Mouse (Mus musculus) liver, embryonic 15.5 days (tissue): ENCODE results near the gene Il34. TPM values are rescaled to one million over a fixed set of nuclear protein-coding genes. Genes with fewer than 3 reads are reported as not detected.

ENCODE experiments used
- ATAC-seq: fragments of 200-750 bp; cut with Nextera tagmentation; 2 replicates; pipeline ENCODE4 v1.8.0; 2017; ENCODE audit warnings: moderate number of reproducible peaks, mild to moderate bottlenecking, moderate library complexity; ENCODE audit not compliant: insufficient read depth
- H3K27ac ChIP-seq: fragments of 300-500 bp; sonication (generic); replicated peaks from 2 replicates; pipeline ENCODE4 v1.5.1; 2015; ENCODE audit warnings: mild to moderate bottlenecking, inconsistent platforms
- H3K27me3 ChIP-seq: fragments of 300-500 bp; sonication (generic); 2 replicates; pipeline ENCODE4 v1.6.1; 2015; ENCODE audit warnings: mild to moderate bottlenecking, inconsistent platforms
- H3K36me3 ChIP-seq: fragments of 300-500 bp; sonication (generic); replicated peaks from 2 replicates; pipeline ENCODE4 v1.6.1; 2015; ENCODE audit warnings: moderate library complexity, mild to moderate bottlenecking, inconsistent platforms
- H3K4me1 ChIP-seq: fragments of 300-500 bp; sonication (generic); replicated peaks from 2 replicates; pipeline ENCODE4 v1.6.1; 2015; ENCODE audit warnings: inconsistent platforms
- H3K4me2 ChIP-seq: fragments of 300-500 bp; sonication (generic); 2 replicates; pipeline ENCODE4 v1.6.1; 2015; ENCODE audit warnings: moderate library complexity, mild to moderate bottlenecking, inconsistent platforms
- H3K4me3 ChIP-seq: fragments of 300-500 bp; sonication (generic); replicated peaks from 2 replicates; pipeline ENCODE4 v1.5.1; 2015; ENCODE audit warnings: mild to moderate bottlenecking, inconsistent platforms
- H3K9ac ChIP-seq: fragments of 300-500 bp; sonication (generic); 2 replicates; pipeline ENCODE4 v1.6.1; 2015; ENCODE audit warnings: moderate library complexity, mild to moderate bottlenecking, inconsistent platforms
- H3K9me3 ChIP-seq: fragments of 300-500 bp; sonication (generic); replicated peaks from 2 replicates; pipeline ENCODE4 v1.6.1; 2016; ENCODE audit warnings: inconsistent platforms
- WGBS: fragments of 180-500 bp; shearing (Covaris S2); methylation state at CpG from one replicate; pipeline ENCODE4 v1.1.7; 2015; ENCODE audit warnings: mixed read lengths; ENCODE audit not compliant: insufficient replicate concordance; 5-methylcytosine and 5-hydroxymethylcytosine counted together
- polyA plus RNA-seq: library from polyadenylated mRNA; unstranded; fragments of >200 nt; fragmentation: Nextera tagmentation; extraction: Ambion mirVana; gene quantifications from 2 replicates; pipeline ENCODE4 v1.2.1, GENCODE M21; 2015

Il34 gene
- polyA plus RNA-seq, 1 experiment from 2014 or later, result 0.23 TPM

GRCm38 (mm10) chr8:110810481-110811065 lies 4.8 kb upstream of the Il34 start:
- 86% methylated on average over 7 of the region's 7 CpGs for WGBS
- H3K4me1 ChIP-seq, result no peaks in the 10 kb centered on the region
- no peak overlapping the region for H3K27ac ChIP-seq
- no peak for ATAC-seq
- H3K4me3 ChIP-seq, result no peak overlapping the region
- no peaks in the 10 kb centered on the region for H3K9me3 ChIP-seq
- H3K9ac ChIP-seq, result no peak overlapping the region
- H3K4me2 ChIP-seq, result no peak overlapping the region
- peaks cover 68% of the 10 kb centered on the region for H3K36me3 ChIP-seq
- no peaks in the 10 kb centered on the region for H3K27me3 ChIP-seq

DNA sequence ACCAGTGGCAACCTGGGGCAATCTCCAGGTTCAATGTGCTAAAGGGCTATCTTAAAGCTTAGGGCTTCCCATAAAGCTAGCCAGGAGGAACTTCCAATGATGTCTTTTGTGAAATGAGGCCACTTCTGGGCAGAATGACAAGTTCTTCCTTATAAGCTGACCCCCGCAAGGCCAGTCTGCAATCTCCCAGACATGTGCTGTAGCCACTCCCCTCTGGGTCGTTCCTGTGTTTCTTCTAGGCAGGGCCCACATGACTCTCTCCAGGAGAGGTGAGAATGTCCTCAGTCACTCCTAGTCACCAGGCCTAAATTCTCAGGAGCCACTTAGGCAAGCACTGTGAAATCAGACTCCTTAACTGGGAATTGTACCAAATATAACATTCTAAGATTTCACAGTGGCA lies 4.1 kb upstream of the Il34 start:
- Histone ChIP-seq H3K4me2 (no peak overlapping the region), H3K36me3 (peaks cover 61% of the 10 kb centered on the region), H3K9ac (no peak overlapping the region), H3K9me3 (no peaks in the 10 kb centered on the region), H3K4me1 (no peaks in the 10 kb centered on the region), H3K27me3 (no peaks in the 10 kb centered on the region), H3K27ac (no peak overlapping the region), H3K4me3 (no peak overlapping the region)
- no peak for ATAC-seq
- 47% methylated on average over 2 of the region's 2 CpGs for WGBS

- Histone ChIP-seq H3K27ac (no peak overlapping the region), H3K9me3 (no peaks in the 10 kb centered on the region), H3K4me2 (no peak overlapping the region), H3K4me1 (no peaks in the 10 kb centered on the region), H3K9ac (no peak overlapping the region), H3K4me3 (no peak overlapping the region), H3K27me3 (no peaks in the 10 kb centered on the region), H3K36me3 (peaks cover 50% of the 10 kb centered on the region)
- WGBS, result 62% methylated on average over 13 of the region's 13 CpGs
- ATAC-seq, result no peak
Measured at GRCm38 (mm10) chr8:110808495-110809472, 3.1 kb upstream of the Il34 start.

DNA sequence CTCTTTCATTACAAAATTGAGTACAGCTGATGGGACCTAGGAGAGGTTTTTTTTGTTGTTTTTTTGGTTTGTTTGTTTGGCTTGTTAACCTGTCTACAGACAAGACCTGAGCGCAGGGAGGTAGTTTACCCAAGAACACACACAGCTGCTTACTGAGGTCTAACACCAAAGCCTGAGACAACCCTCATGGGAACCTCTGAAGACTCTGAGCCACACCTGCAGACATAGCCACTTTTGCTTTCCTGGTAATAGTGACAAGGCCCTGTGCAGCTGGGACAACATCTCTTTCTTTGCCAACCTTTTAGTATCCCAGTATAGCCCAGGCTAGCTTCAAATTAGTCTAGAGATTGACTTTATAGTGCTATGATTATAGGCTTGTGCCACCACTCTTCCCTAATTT lies 422 bp upstream of the Il34 start:
- Histone ChIP-seq H3K9ac (no peak overlapping the region), H3K27ac (no peak overlapping the region), H3K4me3 (no peak overlapping the region), H3K27me3 (no peaks in the 10 kb centered on the region), H3K4me1 (no peaks in the 10 kb centered on the region), H3K36me3 (peaks cover 24% of the 10 kb centered on the region), H3K4me2 (no peak overlapping the region), H3K9me3 (no peaks in the 10 kb centered on the region)
- no peak for ATAC-seq
- WGBS, result 58% methylated on average over 1 of the region's 1 CpGs

DNA sequence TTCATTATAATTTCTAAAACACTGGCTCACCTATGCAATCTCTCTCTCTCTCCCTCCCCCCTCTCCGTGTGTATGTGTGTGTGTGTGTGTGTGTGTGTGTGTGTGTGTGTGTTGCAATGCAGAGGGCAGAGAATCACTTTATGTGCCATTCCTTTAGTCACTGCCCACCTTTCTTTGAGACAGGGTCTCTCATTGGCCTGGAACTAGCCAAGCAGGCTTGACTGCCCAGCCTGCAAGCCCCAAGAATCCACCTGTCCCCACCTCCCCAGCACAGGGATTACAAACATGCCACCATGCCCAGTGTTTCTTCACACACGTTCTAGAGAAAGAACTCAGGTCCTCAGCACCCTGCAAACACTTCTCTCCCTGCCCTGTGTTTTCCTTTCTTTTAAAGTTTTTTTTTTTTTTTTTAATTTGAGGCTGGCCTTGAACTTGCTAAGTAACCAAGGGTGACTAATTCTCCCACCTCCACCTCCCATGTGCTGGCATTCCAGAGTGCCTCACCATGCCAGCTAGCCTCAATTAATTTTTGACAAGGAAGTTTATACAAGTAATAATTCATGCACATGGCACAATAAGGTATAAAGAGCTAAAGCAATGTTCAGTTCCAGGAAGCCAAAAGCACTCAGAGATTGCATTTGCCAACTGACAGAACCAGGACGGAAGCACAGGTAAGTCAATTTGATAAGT lies 754 bp downstream of the Il34 start:
- Histone ChIP-seq H3K36me3 (peaks cover 12% of the 10 kb centered on the region), H3K4me3 (no peak overlapping the region), H3K27me3 (no peaks in the 10 kb centered on the region), H3K9me3 (no peaks in the 10 kb centered on the region), H3K4me1 (no peaks in the 10 kb centered on the region), H3K4me2 (no peak overlapping the region), H3K27ac (no peak overlapping the region), H3K9ac (no peak overlapping the region)
- ATAC-seq, result no peak
- WGBS, result 42% methylated on average over 3 of the region's 3 CpGs

GRCm38 (mm10) chr8:110803856-110804255 lies 1.9 kb downstream of the Il34 start:
- Histone ChIP-seq H3K4me1 (no peaks in the 10 kb centered on the region), H3K27ac (no peak overlapping the region), H3K9ac (no peak overlapping the region), H3K4me3 (no peak overlapping the region), H3K4me2 (no peak overlapping the region), H3K27me3 (no peaks in the 10 kb centered on the region), H3K36me3 (peaks cover 1% of the 10 kb centered on the region), H3K9me3 (no peaks in the 10 kb centered on the region)
- WGBS, result 68% methylated on average over 9 of the region's 9 CpGs
- ATAC-seq, result no peak

DNA sequence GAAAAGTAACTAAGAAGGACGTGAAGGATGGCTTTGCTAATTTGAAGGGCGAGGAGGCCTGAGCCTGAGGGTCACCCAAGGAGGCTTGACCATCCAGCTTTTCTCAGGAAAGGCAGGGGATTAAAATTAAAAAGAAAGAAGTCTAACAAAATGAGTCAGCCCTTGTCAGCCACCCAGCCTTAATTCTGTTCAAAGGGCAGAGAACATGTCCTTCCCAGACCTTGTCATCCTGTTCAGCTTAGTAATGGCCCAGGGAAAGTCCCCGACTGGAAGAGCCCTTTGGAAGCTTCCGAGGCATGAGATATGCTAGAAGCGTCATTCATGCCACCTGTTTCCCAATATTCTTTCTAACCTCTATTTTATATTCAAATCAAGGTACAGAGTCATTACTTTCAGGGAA lies 2.7 kb downstream of the Il34 start:
- no peaks in the 10 kb centered on the region for H3K27me3 ChIP-seq
- H3K27ac ChIP-seq, result no peak overlapping the region
- no peak overlapping the region for H3K4me3 ChIP-seq
- H3K4me1 ChIP-seq, result no peaks in the 10 kb centered on the region
- H3K4me2 ChIP-seq, result no peak overlapping the region
- H3K9ac ChIP-seq, result no peak overlapping the region
- no peaks in the 10 kb centered on the region for H3K36me3 ChIP-seq
- no peak for ATAC-seq
- WGBS, result 73% methylated on average over 5 of the region's 5 CpGs
- H3K9me3 ChIP-seq, result no peaks in the 10 kb centered on the region

GRCm38 (mm10) chr8:110797086-110797485 lies 8.6 kb downstream of the Il34 start:
- 79% methylated on average over 8 of the region's 8 CpGs for WGBS
- ATAC-seq, result no peak
- Histone ChIP-seq H3K27me3 (no peaks in the 10 kb centered on the region), H3K9ac (no peak overlapping the region), H3K9me3 (no peaks in the 10 kb centered on the region), H3K27ac (no peak overlapping the region), H3K4me1 (peaks cover 5% of the 10 kb centered on the region; the same call in 1 of the 2 replicates), H3K4me3 (no peak overlapping the region), H3K36me3 (no peaks in the 10 kb centered on the region), H3K4me2 (no peak overlapping the region)

- 0 out of 2 replicates have a peak, but pooled peaks cover under 1% of the 10 kb centered on the region for H3K27me3 ChIP-seq
- no peak overlapping the region for H3K4me3 ChIP-seq
- peaks cover 5% of the 10 kb centered on the region; the same call in 1 of the 2 replicates for H3K4me1 ChIP-seq
- no peak overlapping the region for H3K9ac ChIP-seq
- H3K9me3 ChIP-seq, result no peaks in the 10 kb centered on the region
- H3K36me3 ChIP-seq, result no peaks in the 10 kb centered on the region
- ATAC-seq, result no peak
- no peak overlapping the region for H3K4me2 ChIP-seq
- 60% methylated on average over 7 of the region's 7 CpGs for WGBS
- H3K27ac ChIP-seq, result no peak overlapping the region
Measured at GRCm38 (mm10) chr8:110794363-110794965, 11.3 kb downstream of the Il34 start.

DNA sequence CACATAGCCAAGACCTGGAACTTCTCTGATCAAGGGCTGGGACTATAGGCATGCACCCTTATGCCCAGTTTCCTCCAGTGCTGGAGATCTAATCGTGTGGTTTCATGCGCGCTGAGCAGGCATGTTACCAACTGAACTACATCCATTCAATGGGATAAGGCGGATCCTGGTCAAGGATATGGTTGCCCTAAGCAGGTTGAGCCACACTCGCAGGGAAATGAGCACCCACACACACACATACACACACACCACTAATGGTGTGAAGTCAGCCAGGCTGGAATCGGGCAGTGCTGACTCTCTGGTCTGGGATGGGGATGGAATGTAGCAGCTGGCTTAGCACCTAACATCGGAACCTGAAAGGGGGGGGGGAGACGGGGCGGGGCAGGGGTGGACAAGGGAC lies 11.8 kb downstream of the Il34 start:
- H3K9me3 ChIP-seq, result no peaks in the 10 kb centered on the region
- H3K27me3 ChIP-seq, result peaks cover 6% of the 10 kb centered on the region; the same call in 1 of the 2 replicates
- no peak overlapping the region for H3K9ac ChIP-seq
- no peak for ATAC-seq
- no peak overlapping the region for H3K4me2 ChIP-seq
- no peak overlapping the region for H3K27ac ChIP-seq
- no peaks in the 10 kb centered on the region for H3K36me3 ChIP-seq
- peaks cover 5% of the 10 kb centered on the region; the same call in 1 of the 2 replicates for H3K4me1 ChIP-seq
- H3K4me3 ChIP-seq, result no peak overlapping the region
- 72% methylated on average over 9 of the region's 9 CpGs for WGBS

DNA sequence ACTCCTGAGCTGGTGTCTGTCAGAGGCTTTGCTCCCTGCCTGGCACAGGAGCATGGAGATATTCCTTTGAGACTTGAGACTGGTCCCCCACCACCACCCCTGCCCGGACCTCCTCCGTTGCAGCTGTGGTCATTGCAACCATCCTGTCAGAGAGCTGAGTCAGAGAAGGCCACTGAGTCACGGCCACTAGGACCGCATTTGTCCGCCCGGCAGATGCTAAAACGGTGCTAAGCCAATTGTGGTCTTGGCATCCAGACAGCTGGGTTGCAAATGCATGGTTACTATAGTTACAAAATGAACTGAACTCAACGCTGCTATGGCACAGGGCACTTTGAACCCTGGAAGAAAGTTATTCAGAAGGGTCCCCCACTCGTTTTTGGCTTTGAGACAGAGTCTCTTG lies 12.2 kb downstream of the Il34 start:
- no peak for ATAC-seq
- Histone ChIP-seq H3K36me3 (no peaks in the 10 kb centered on the region), H3K27ac (no peak overlapping the region), H3K4me2 (no peak overlapping the region), H3K4me3 (no peak overlapping the region), H3K4me1 (peaks cover 5% of the 10 kb centered on the region; the same call in 1 of the 2 replicates), H3K9ac (no peak overlapping the region), H3K27me3 (peaks cover 6% of the 10 kb centered on the region; the same call in 1 of the 2 replicates), H3K9me3 (no peaks in the 10 kb centered on the region)
- WGBS, result 68% methylated on average over 9 of the region's 9 CpGs
